Mouse (Mus musculus) forebrain, postnatal 0 days (tissue): ENCODE measurements at regions not wholly inside any gene's neighbourhood (a gene's known extent, or its start where the extent isn't known, plus 50 kb on each side); places are given as distances from the start of the nearest gene placed in this dataset.

Experiments
- ATAC-seq: fragments of 200-750 bp; cut with Nextera tagmentation; 2 replicates; pipeline ENCODE4 v1.8.0; 2017; ENCODE audit warnings: mild to moderate bottlenecking, moderate library complexity
- DNase-seq: peaks from one replicate; pipeline ENCODE4 v3.0.0-alpha.2; 2015
- H3K27ac ChIP-seq: fragments of 300-500 bp; sonication (generic); 2 replicates; pipeline ENCODE4 v1.5.1; 2014; ENCODE audit warnings: low read depth, mild to moderate bottlenecking, antibody characterized with exemption, low read length, moderate library complexity, mixed read lengths
- H3K27me3 ChIP-seq: fragments of 300-500 bp; sonication (generic); 2 replicates; pipeline ENCODE4 v1.6.1; 2014; ENCODE audit warnings: mild to moderate bottlenecking, low read length, mixed read lengths; ENCODE audit not compliant: insufficient read depth
- H3K36me3 ChIP-seq: fragments of 300-500 bp; sonication (generic); 2 replicates; pipeline ENCODE4 v1.6.1; 2014; ENCODE audit warnings: mild to moderate bottlenecking, moderate library complexity; ENCODE audit not compliant: insufficient read depth
- H3K4me1 ChIP-seq: fragments of 300-500 bp; sonication (generic); 2 replicates; pipeline ENCODE4 v1.6.1; 2014; ENCODE audit warnings: antibody characterized with exemption; ENCODE audit not compliant: insufficient read depth
- H3K4me2 ChIP-seq: fragments of 300-500 bp; sonication (generic); 2 replicates; pipeline ENCODE4 v1.6.1; 2014; ENCODE audit warnings: low read depth, mild to moderate bottlenecking, moderate library complexity
- H3K4me3 ChIP-seq: fragments of 300-500 bp; sonication (generic); 2 replicates; pipeline ENCODE4 v1.5.1; 2014; ENCODE audit warnings: low read depth, low read length, mixed read lengths
- H3K9ac ChIP-seq: fragments of 300-500 bp; sonication (generic); 2 replicates; pipeline ENCODE4 v1.6.1; 2014; ENCODE audit warnings: mild to moderate bottlenecking
- H3K9me3 ChIP-seq: fragments of 300-500 bp; sonication (generic); 2 replicates; pipeline ENCODE4 v1.6.1; 2016; ENCODE audit warnings: low read length
- CTCF ChIP-seq: sonication (generic); IDR thresholded peaks from 2 replicates; pipeline ENCODE4 v1.5.1; 2016; ENCODE audit warnings: antibody characterized with exemption, control low read depth, low read depth
- WGBS: fragments of 180-500 bp; shearing (Covaris S2); extraction: QIAGEN DNeasy Blood & Tissue Kit; methylation state at CpG from one replicate; pipeline ENCODE4 v1.1.7; 2014; 5-methylcytosine and 5-hydroxymethylcytosine counted together

DNA sequence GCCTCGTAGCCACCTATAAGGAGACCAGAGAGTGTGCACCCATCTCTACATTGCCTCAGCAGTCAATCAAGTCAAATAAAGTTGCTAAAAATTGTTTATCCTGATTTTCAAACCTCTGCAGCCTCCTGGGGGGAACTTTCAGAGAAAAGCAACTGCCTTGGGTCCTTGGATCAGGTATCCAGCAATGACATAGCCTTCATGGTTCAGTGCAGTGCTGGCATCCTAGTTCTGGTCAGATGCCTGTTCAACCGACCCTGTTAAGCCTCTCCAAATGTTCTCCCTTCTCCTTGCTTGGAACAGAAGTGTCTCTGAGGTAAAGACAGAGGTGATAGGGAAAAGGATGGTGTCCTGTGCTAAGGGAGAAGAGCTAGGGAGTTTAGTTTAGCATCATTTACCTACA lies 64.7 kb upstream of the Ppm1h start:
- Histone ChIP-seq H3K9ac (no peak overlapping the region), H3K27ac (no peak overlapping the region), H3K4me1 (no peaks in the 10 kb centered on the region), H3K27me3 (no peaks in the 10 kb centered on the region), H3K36me3 (no peaks in the 10 kb centered on the region), H3K4me2 (no peak overlapping the region), H3K4me3 (no peak overlapping the region), H3K9me3 (no peaks in the 10 kb centered on the region)
- DNase-seq (no peak), ATAC-seq (no peak)
- WGBS: 55% methylated on average over 2 of the region's 2 CpGs
- TF ChIP-seq CTCF: no peak

- ATAC-seq (no peak), DNase-seq (no peak)
- no peaks in the 10 kb centered on the region for H3K36me3 ChIP-seq
- no peaks in the 10 kb centered on the region for H3K27me3 ChIP-seq
- H3K9me3 ChIP-seq: no peaks in the 10 kb centered on the region
- no peaks in the 10 kb centered on the region for H3K4me1 ChIP-seq
- H3K4me2 ChIP-seq: no peak overlapping the region
- H3K4me3 ChIP-seq: no peak overlapping the region
- WGBS: 39% methylated on average over 3 of the region's 3 CpGs
- no peak for TF ChIP-seq CTCF
- no peak overlapping the region for H3K27ac ChIP-seq
- no peak overlapping the region for H3K9ac ChIP-seq
These were observed 63.8 kb upstream of the Ppm1h start for GRCm38 (mm10) chr10:122614720-122615119.

DNA sequence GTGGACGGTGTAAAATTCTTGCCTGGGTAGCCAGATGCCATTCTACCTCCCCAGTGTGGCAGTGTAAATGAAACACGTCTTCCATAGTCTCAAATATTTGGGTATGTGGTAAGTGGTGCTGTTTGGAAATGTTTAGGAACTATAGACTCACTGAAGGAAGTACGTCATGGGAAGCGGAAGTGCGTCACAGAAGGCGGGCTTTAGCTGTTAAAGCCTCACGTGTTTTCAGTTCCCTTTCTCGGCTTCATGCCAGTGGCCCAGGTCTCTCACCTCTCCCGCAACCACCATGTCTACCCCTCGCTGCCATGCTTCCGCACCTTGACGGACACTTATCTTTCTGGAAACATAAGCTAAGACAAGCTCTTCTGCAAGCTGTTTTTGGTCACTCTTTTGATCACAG lies 62.9 kb upstream of the Ppm1h start:
- no peak overlapping the region for H3K4me2 ChIP-seq
- H3K4me3 ChIP-seq: no peak overlapping the region
- no peak overlapping the region for H3K27ac ChIP-seq
- WGBS: 96% methylated on average over 12 of the region's 12 CpGs
- no peak for ATAC-seq
- no peaks in the 10 kb centered on the region for H3K9me3 ChIP-seq
- no peaks in the 10 kb centered on the region for H3K36me3 ChIP-seq
- no peaks in the 10 kb centered on the region for H3K4me1 ChIP-seq
- H3K27me3 ChIP-seq: no peaks in the 10 kb centered on the region
- no peak for TF ChIP-seq CTCF
- DNase-seq: no peak
- no peak overlapping the region for H3K9ac ChIP-seq

GRCm38 (mm10) chr10:122616385-122616784 lies 62.2 kb upstream of the Ppm1h start:
- Histone ChIP-seq H3K4me3 (no peak overlapping the region), H3K27ac (no peak overlapping the region), H3K36me3 (no peaks in the 10 kb centered on the region), H3K9me3 (no peaks in the 10 kb centered on the region), H3K9ac (no peak overlapping the region), H3K4me2 (no peak overlapping the region), H3K27me3 (no peaks in the 10 kb centered on the region), H3K4me1 (no peaks in the 10 kb centered on the region)
- DNase-seq (no peak), ATAC-seq (no peak)
- no peak for TF ChIP-seq CTCF
- 67% methylated on average over 6 of the region's 6 CpGs for WGBS

DNA sequence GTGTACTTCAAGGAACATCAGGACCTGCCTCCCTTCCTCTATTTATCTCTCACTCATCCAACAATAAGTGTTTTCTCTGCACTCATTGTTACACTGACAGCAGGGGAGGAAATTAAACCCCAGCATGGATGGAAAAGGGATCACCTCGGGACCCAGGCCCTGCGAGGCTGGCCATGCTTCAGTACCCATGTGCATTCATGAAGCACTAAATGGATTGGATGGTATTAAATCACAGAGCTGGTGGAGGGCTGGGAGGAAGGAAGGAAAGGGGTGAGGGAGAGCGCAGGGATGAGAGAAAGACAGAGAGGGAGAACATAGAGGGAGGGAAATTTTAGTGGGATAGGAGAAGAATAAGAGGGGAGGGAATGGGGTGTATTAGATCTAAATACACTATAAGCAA lies 59.7 kb upstream of the Ppm1h start:
- TF ChIP-seq CTCF: no peak
- no peak overlapping the region for H3K9ac ChIP-seq
- ATAC-seq: no peak
- H3K27me3 ChIP-seq: no peaks in the 10 kb centered on the region
- no peaks in the 10 kb centered on the region for H3K9me3 ChIP-seq
- H3K4me3 ChIP-seq: no peak overlapping the region
- no peak for DNase-seq
- H3K4me2 ChIP-seq: no peak overlapping the region
- no peak overlapping the region for H3K27ac ChIP-seq
- H3K36me3 ChIP-seq: no peaks in the 10 kb centered on the region
- H3K4me1 ChIP-seq: no peaks in the 10 kb centered on the region
- 16% methylated on average over 3 of the region's 3 CpGs for WGBS

DNA sequence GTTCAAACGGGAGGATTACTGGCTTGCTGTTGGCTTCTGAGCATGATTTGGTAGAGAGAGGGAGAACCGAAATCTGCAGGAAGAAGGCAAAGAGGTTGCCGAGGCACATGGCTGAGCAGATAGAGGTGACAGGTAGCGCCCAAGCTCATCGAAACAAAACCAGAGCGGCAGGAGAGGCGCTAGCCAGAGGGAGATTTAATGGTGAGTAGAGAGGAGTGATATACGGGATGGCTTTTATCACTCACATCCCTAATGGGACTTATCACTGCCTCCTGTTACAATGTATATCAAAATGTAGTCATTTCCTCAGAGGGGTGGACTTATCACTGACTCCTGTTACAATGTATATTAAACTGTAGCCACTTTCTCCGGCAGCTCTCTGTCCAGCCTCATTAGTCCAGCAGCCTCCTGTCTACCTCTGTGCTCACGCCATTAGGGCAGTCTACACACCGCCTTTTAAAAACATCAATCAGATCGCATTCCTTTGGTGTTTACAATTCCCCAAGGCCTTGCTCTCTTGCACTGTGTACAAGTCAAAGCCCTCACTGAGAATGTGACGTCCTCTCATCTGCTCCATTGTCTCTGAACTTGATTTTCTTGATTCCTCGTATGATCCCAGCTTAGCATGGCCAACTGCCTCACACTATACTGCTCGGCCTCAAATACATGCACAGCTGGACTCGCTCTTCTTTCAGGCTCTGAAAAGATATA lies 59.0 kb upstream of the Ppm1h start:
- no peaks in the 10 kb centered on the region for H3K9me3 ChIP-seq
- H3K4me2 ChIP-seq: no peak overlapping the region
- H3K4me1 ChIP-seq: no peaks in the 10 kb centered on the region
- WGBS: 46% methylated on average over 16 of the region's 16 CpGs
- H3K36me3 ChIP-seq: no peaks in the 10 kb centered on the region
- no peak for TF ChIP-seq CTCF
- H3K27ac ChIP-seq: no peak overlapping the region
- DNase-seq (no peak), ATAC-seq (no peak)
- H3K4me3 ChIP-seq: no peak overlapping the region
- no peak overlapping the region for H3K9ac ChIP-seq
- H3K27me3 ChIP-seq: no peaks in the 10 kb centered on the region
